8 mouse cellular contexts compared by ENCODE assay signal in the genomic region with DNA sequence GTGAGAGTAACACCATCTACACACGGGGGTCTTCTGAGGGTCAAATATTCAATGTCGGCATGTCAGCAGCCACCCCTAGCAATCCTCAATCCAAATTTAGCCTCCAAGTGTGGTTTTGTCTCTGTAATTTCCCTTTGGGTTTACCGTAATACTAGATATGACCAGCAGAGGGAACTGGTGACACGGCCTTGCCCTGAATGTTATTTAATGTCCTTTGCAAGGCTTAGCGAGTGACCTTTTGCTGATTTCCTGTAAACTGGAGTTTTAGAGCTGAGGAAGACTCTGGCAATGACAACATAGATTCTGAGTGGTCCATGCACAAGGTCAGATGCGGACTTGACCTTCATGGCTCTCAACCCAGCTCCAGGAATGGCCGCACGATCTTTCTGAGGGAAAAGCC. TPM values are rescaled to one million over a fixed set of nuclear protein-coding genes. Genes with fewer than 3 reads are reported as not detected.
DNase-seq lines count a peak whose midpoint lies in the region; ATAC-seq lines count a peak whose summit lies in the region.

No protein-coding gene starts in this region.

- ATAC-seq in erythroblast, adult 5-6 weeks (replicated peaks; ENCODE audit: low FRiP score, poor library complexity, severe bottlenecking), result 0 out of 2 replicates have a peak, but pooled peaks have one; percentile 70
- peak; percentile 77 for ATAC-seq in megakaryocyte-erythroid progenitor cell, adult 5-6 weeks (replicated peaks; ENCODE audit: low FRiP score, low TSS enrichment, poor library complexity, severe bottlenecking)

- DNase-seq in heart, adult 18-20 months, result peak; percentile 32 to 58
- no peak for DNase-seq in heart, adult 11 months
- DNase-seq in A20 (ENCODE audit: low read depth, low spot score), result peak; percentile 69
- peak; percentile 54 for DNase-seq in R1 (ENCODE audit: low read depth, low spot score)
- peak; percentile 64 for DNase-seq in kidney, adult 9 months
- no peak for DNase-seq in gastrocnemius, postnatal 10 days

RNA-seq across cellular contexts. Expression of a gene that starts 44.7 kb away (rescaled TPM):
- total RNA-seq in heart, adult 18-20 months (2021), result 1 to 10 TPM in 1 of 2 experiments, under 1 TPM in 1; 0.55 to 1.7 TPM
- total RNA-seq in erythroblast, adult 5-6 weeks (2015; ENCODE audit: low replicate concordance), result 1.9 and 7.5 TPM in 2 replicates
- 0.28 and 1.2 TPM in 2 replicates for total RNA-seq in erythroblast, adult 5-6 weeks (2017; ENCODE audit: low replicate concordance)
- 0.11 and 0.22 TPM in 2 replicates for total RNA-seq in megakaryocyte-erythroid progenitor cell, adult 5-6 weeks (2014; fragmentation: Nextera tagmentation)
- 0.34 TPM in 1 of 2 replicates, not detected in the other for total RNA-seq in megakaryocyte-erythroid progenitor cell, adult 5-6 weeks (2017)
- total RNA-seq in gastrocnemius, postnatal 10 days (2021), result under 1 TPM; 0.23 to 0.61 TPM

Comparison
In these comparisons a context has a peak if more than half of its experiments do, and no peak if none do; other contexts are left out.
1. DNase-seq: peak in heart, adult 18-20 months (2 of 2), A20 (single experiment), R1 (single experiment) and kidney, adult 9 months (single experiment); none in heart, adult 11 months (single experiment) and gastrocnemius, postnatal 10 days (single experiment).